25 mouse cellular contexts compared by ENCODE assay signal in genomic region chr12:61579949-61580348, GRCm38 (mm10). TPM values are rescaled to one million over a fixed set of nuclear protein-coding genes. Genes with fewer than 3 reads are reported as not detected.
"Had no signal": no experiment of that assay in that cellular context is flagged by ENCODE, and none has a peak within 500 bp of the region (broad histone marks: within the 10 kb centered on the region; RNA-seq: fewer than 3 reads in every experiment).

No protein-coding gene starts in this region.

- H3K4me1 ChIP-seq: intestine, embryonic 15.5 days; kidney, embryonic 15.5 days; limb, embryonic 13.5 days; limb, embryonic 15.5 days; liver, embryonic 13.5 days; liver, embryonic 15.5 days had no signal

- DNase-seq: gastrocnemius, postnatal 14 days; gastrocnemius, postnatal 36 days; heart, adult 2 months; heart, postnatal 14 days; heart, postnatal 36 days; kidney, adult 11 months; kidney, adult 2 months; kidney, adult 9 months; kidney, postnatal 14 days; kidney, postnatal 36 days; layer of hippocampus, adult 9-11 months; layer of hippocampus, postnatal 36 days; left cerebral cortex, postnatal 4 days; liver, embryonic 13.5 days; lung, adult 18-20 months had no signal

- ATAC-seq: hindbrain, embryonic 16.5 days; inflammation-experienced regulatory T-cells, adult 6 months; intestine, embryonic 15.5 days had no signal

- H3K36me3 ChIP-seq: intestine, embryonic 15.5 days; kidney, embryonic 15.5 days; limb, embryonic 13.5 days; limb, embryonic 15.5 days; liver, embryonic 13.5 days; liver, embryonic 15.5 days had no signal

- H3K27ac ChIP-seq: heart, adult 2 months; hindbrain, embryonic 14.5 days; intestine, embryonic 15.5 days; kidney, embryonic 15.5 days; kidney, postnatal 0 days; limb, embryonic 13.5 days; limb, embryonic 15.5 days; liver, embryonic 13.5 days; liver, embryonic 15.5 days had no signal

- H3K4me2 ChIP-seq: hindbrain, embryonic 14.5 days; intestine, embryonic 15.5 days; kidney, embryonic 15.5 days; limb, embryonic 13.5 days; limb, embryonic 15.5 days; liver, embryonic 13.5 days; liver, embryonic 15.5 days had no signal

- H3K27me3 ChIP-seq: intestine, embryonic 15.5 days; kidney, embryonic 15.5 days; limb, embryonic 13.5 days; limb, embryonic 15.5 days; liver, embryonic 13.5 days; liver, embryonic 15.5 days had no signal

- H3K4me3 ChIP-seq: heart, adult 2 months; intestine, embryonic 15.5 days; kidney, embryonic 15.5 days; limb, embryonic 13.5 days; limb, embryonic 15.5 days; liver, embryonic 13.5 days; liver, embryonic 15.5 days had no signal

- H3K9ac ChIP-seq: hindbrain, embryonic 14.5 days; intestine, embryonic 15.5 days; kidney, embryonic 15.5 days; limb, embryonic 13.5 days; limb, embryonic 15.5 days; liver, embryonic 13.5 days; liver, embryonic 15.5 days had no signal

- H3K9me3 ChIP-seq: intestine, embryonic 15.5 days; kidney, embryonic 15.5 days; limb, embryonic 13.5 days; limb, embryonic 15.5 days; liver, embryonic 13.5 days; liver, embryonic 15.5 days had no signal

RNA-seq across cellular contexts. Expression of gene Lrfn5, which starts 57.0 kb away (rescaled TPM):
- total RNA-seq: gastrocnemius, postnatal 36 days; heart, adult 2 months; heart, postnatal 14 days; heart, postnatal 36 days; hematopoietic stem cell, adult 5-6 weeks had no signal
- polyA plus RNA-seq: heart, adult 2 months; kidney, adult 2 months had no signal
